ENCODE assay signal across 22 mouse cellular contexts in genomic region chr13:101924637-101925036, GRCm38 (mm10).
DNase-seq lines count a peak whose midpoint lies in the region; ATAC-seq and TF ChIP-seq lines count a peak whose summit lies in the region.
"Had no signal": no experiment of that assay in that cellular context is flagged by ENCODE, and none has a peak within 500 bp of the region (broad histone marks: within the 10 kb centered on the region; RNA-seq: fewer than 3 reads in every experiment).

No protein-coding gene starts in this region.

- no peak for TF ChIP-seq EP300 in liver, postnatal 0 days (IDR thresholded peaks at IDR 0.05; ENCODE audit: low read depth)

- no peak for TF ChIP-seq CTCF in intestine, postnatal 0 days (IDR thresholded peaks at IDR 0.05; ENCODE audit: low read depth)
- TF ChIP-seq CTCF in liver, adult 2 months (IDR thresholded peaks at IDR 0.05; ENCODE audit: low read depth, low read length): no peak
- TF ChIP-seq CTCF in liver, postnatal 0 days (IDR thresholded peaks at IDR 0.05; ENCODE audit: low read depth): no peak

- DNase-seq in intestine, embryonic 14.5 days (ENCODE audit: low spot score): peak; percentile 10
- DNase-seq in liver, adult 2 months (ENCODE audit: extremely low read depth, low read depth, low spot score): peak; percentile 98
- no peak for DNase-seq in liver
- no peak for DNase-seq in liver, postnatal 0 days
- peak; percentile 81 for DNase-seq in midbrain, embryonic 11.5 days (ENCODE audit: low spot score, missing footprints)
- DNase-seq: adrenal gland, adult 2 months; adrenal gland, adult 8-10 months; adrenal gland, postnatal 10 days; adrenal gland, postnatal 14 days; adrenal gland, postnatal 25 days; adrenal gland, postnatal 36 days; B cell, adult 2 months; cerebellum, adult 11 months; cerebellum, adult 11-12 months had no signal

- no peak for TF ChIP-seq POLR2A in liver, adult 2 months (IDR thresholded peaks at IDR 0.05; ENCODE audit: extremely low read depth, insufficient read depth, low read length)

- no peak overlapping the region for H3K4me2 ChIP-seq in intestine, embryonic 14.5 days (ENCODE audit: low read length)
- H3K4me2 ChIP-seq in intestine, postnatal 0 days (replicated peaks; ENCODE audit: low read depth): no peak overlapping the region
- no peak overlapping the region for H3K4me2 ChIP-seq in liver, postnatal 0 days (ENCODE audit: low read depth, low read length)
- H3K4me2 ChIP-seq in liver, embryonic 12.5 days: no peak overlapping the region
- no peak overlapping the region for H3K4me2 ChIP-seq in midbrain, embryonic 11.5 days
- no peak overlapping the region for H3K4me2 ChIP-seq in midbrain, embryonic 13.5 days (replicated peaks)

- H3K9ac ChIP-seq in intestine, embryonic 14.5 days (ENCODE audit: low read length): no peak overlapping the region
- no peak overlapping the region for H3K9ac ChIP-seq in intestine, postnatal 0 days (ENCODE audit: low read depth, low read length)
- H3K9ac ChIP-seq in liver, adult 2 months (ENCODE audit: low read depth, low read length): peak overlapping the region; percentile 29
- no peak overlapping the region for H3K9ac ChIP-seq in liver, postnatal 0 days (replicated peaks)
- H3K9ac ChIP-seq in liver, embryonic 12.5 days: no peak overlapping the region
- H3K9ac ChIP-seq in midbrain, embryonic 11.5 days (ENCODE audit: low read length): no peak overlapping the region
- no peak overlapping the region for H3K9ac ChIP-seq in midbrain, embryonic 13.5 days (replicated peaks)

- no peaks in the 10 kb centered on the region for H3K9me3 ChIP-seq in intestine, embryonic 14.5 days (ENCODE audit: control insufficient read depth, low read length)
- H3K9me3 ChIP-seq in intestine, postnatal 0 days (ENCODE audit: control insufficient read depth): no peaks in the 10 kb centered on the region
- H3K9me3 ChIP-seq in liver, postnatal 0 days (ENCODE audit: low read length): no peaks in the 10 kb centered on the region
- no peaks in the 10 kb centered on the region for H3K9me3 ChIP-seq in liver, embryonic 12.5 days (replicated peaks)
- H3K9me3 ChIP-seq in midbrain, embryonic 11.5 days (ENCODE audit: control insufficient read depth, low read length): no peaks in the 10 kb centered on the region
- H3K9me3 ChIP-seq in midbrain, embryonic 13.5 days: no peaks in the 10 kb centered on the region
- H3K9me3 ChIP-seq: G1E had no signal

- no peaks in the 10 kb centered on the region for H3K27me3 ChIP-seq in intestine, embryonic 14.5 days (replicated peaks; ENCODE audit: control insufficient read depth, insufficient read depth, low read length)
- no peaks in the 10 kb centered on the region for H3K27me3 ChIP-seq in intestine, postnatal 0 days (replicated peaks; ENCODE audit: control insufficient read depth, insufficient read depth, low read length)
- no peaks in the 10 kb centered on the region for H3K27me3 ChIP-seq in liver, adult 2 months (ENCODE audit: control insufficient read depth, insufficient read depth, low read length)
- H3K27me3 ChIP-seq in liver, postnatal 0 days (ENCODE audit: insufficient read depth, low read length): no peaks in the 10 kb centered on the region
- H3K27me3 ChIP-seq in liver, embryonic 12.5 days (replicated peaks): no peaks in the 10 kb centered on the region
- H3K27me3 ChIP-seq in midbrain, embryonic 11.5 days (ENCODE audit: control insufficient read depth, insufficient read depth, low read length): no peaks in the 10 kb centered on the region
- no peaks in the 10 kb centered on the region for H3K27me3 ChIP-seq in midbrain, embryonic 13.5 days
- H3K27me3 ChIP-seq: CH12.LX, Patski had no signal

- 91% methylated on average over 2 of the region's 2 CpGs for WGBS in intestine, embryonic 14.5 days
- WGBS in intestine, postnatal 0 days: 94% methylated on average over 2 of the region's 2 CpGs
- WGBS in liver, adult 2 months: 37% methylated on average over 2 of the region's 2 CpGs
- 64% methylated on average over 2 of the region's 2 CpGs for WGBS in liver, postnatal 0 days (ENCODE audit: insufficient replicate concordance)
- 75% methylated on average over 2 of the region's 2 CpGs for WGBS in liver, embryonic 12.5 days (ENCODE audit: insufficient replicate concordance)
- 68% methylated on average over 2 of the region's 2 CpGs for WGBS in midbrain, embryonic 11.5 days
- WGBS in midbrain, embryonic 13.5 days: 73% methylated on average over 2 of the region's 2 CpGs

- H3K27ac ChIP-seq in intestine, embryonic 14.5 days (ENCODE audit: low read depth): no peak overlapping the region
- no peak overlapping the region for H3K27ac ChIP-seq in intestine, postnatal 0 days (ENCODE audit: low read depth, low read length)
- peak overlapping the region; percentile 87 for H3K27ac ChIP-seq in liver, adult 2 months (replicated peaks; ENCODE audit: insufficient read depth, low read depth, low read length)
- no peak overlapping the region for H3K27ac ChIP-seq in liver, postnatal 0 days (ENCODE audit: low read depth)
- no peak overlapping the region for H3K27ac ChIP-seq in liver, embryonic 12.5 days
- no peak overlapping the region for H3K27ac ChIP-seq in midbrain, embryonic 11.5 days (ENCODE audit: low read depth, low read length)
- no peak overlapping the region for H3K27ac ChIP-seq in midbrain, embryonic 13.5 days

- no peaks in the 10 kb centered on the region for H3K4me1 ChIP-seq in intestine, embryonic 14.5 days (replicated peaks; ENCODE audit: control insufficient read depth, insufficient read depth, low read length)
- H3K4me1 ChIP-seq in intestine, postnatal 0 days (replicated peaks; ENCODE audit: control insufficient read depth, insufficient read depth, low read length): no peaks in the 10 kb centered on the region
- H3K4me1 ChIP-seq in liver, adult 2 months (ENCODE audit: control insufficient read depth, insufficient read depth, low read length): peaks cover 8% of the 10 kb centered on the region
- H3K4me1 ChIP-seq in liver, postnatal 0 days (ENCODE audit: insufficient read depth): peaks cover 6% of the 10 kb centered on the region; the same call in 1 of the 2 replicates
- no peaks in the 10 kb centered on the region for H3K4me1 ChIP-seq in liver, embryonic 12.5 days
- H3K4me1 ChIP-seq in midbrain, embryonic 11.5 days (ENCODE audit: control insufficient read depth, insufficient read depth, low read length): no peaks in the 10 kb centered on the region
- H3K4me1 ChIP-seq in midbrain, embryonic 13.5 days (replicated peaks): no peaks in the 10 kb centered on the region

- no peaks in the 10 kb centered on the region for H3K36me3 ChIP-seq in intestine, embryonic 14.5 days (ENCODE audit: control insufficient read depth, insufficient read depth, low read length)
- H3K36me3 ChIP-seq in intestine, postnatal 0 days (ENCODE audit: control insufficient read depth, insufficient read depth): no peaks in the 10 kb centered on the region
- no peaks in the 10 kb centered on the region for H3K36me3 ChIP-seq in liver, adult 2 months (ENCODE audit: control insufficient read depth, insufficient read depth, low read length)
- H3K36me3 ChIP-seq in liver, postnatal 0 days (replicated peaks; ENCODE audit: insufficient read depth, low read length): no peaks in the 10 kb centered on the region
- no peaks in the 10 kb centered on the region for H3K36me3 ChIP-seq in liver, embryonic 12.5 days
- no peaks in the 10 kb centered on the region for H3K36me3 ChIP-seq in midbrain, embryonic 11.5 days (ENCODE audit: control insufficient read depth, insufficient read depth, low read length)
- no peaks in the 10 kb centered on the region for H3K36me3 ChIP-seq in midbrain, embryonic 13.5 days
- H3K36me3 ChIP-seq: G1E had no signal

- no peak overlapping the region for H3K4me3 ChIP-seq in intestine, embryonic 14.5 days (ENCODE audit: low read depth, low read length)
- no peak overlapping the region for H3K4me3 ChIP-seq in intestine, postnatal 0 days (ENCODE audit: low read depth, low read length)
- no peak overlapping the region for H3K4me3 ChIP-seq in liver, adult 2 months (ENCODE audit: insufficient read depth, low read depth, low read length)
- H3K4me3 ChIP-seq in liver, postnatal 0 days (ENCODE audit: low read depth, low read length): no peak overlapping the region
- H3K4me3 ChIP-seq in liver, embryonic 12.5 days: no peak overlapping the region
- no peak overlapping the region for H3K4me3 ChIP-seq in midbrain, embryonic 11.5 days (ENCODE audit: low read depth, low read length)
- no peak overlapping the region for H3K4me3 ChIP-seq in midbrain, embryonic 13.5 days (replicated peaks)

- ATAC-seq in intestine, embryonic 14.5 days (replicated peaks; ENCODE audit: low FRiP score, low TSS enrichment, low read depth): no peak
- no peak for ATAC-seq in intestine, postnatal 0 days
- peak; percentile 40; the same call in 1 of the 2 replicates for ATAC-seq in liver, postnatal 0 days
- ATAC-seq in liver, embryonic 12.5 days: no peak
- ATAC-seq in midbrain, embryonic 11.5 days (ENCODE audit: low FRiP score): no peak
- no peak for ATAC-seq in midbrain, embryonic 13.5 days
- ATAC-seq: activated CD4-positive, CD25-positive, alpha-beta regulatory T cell, adult 4 months; CD4-positive, CD25-positive, alpha-beta regulatory T cell, adult 4 months; Patski had no signal

- no peaks in the 10 kb centered on the region for H3K79me2 ChIP-seq in liver, adult 2 months (ENCODE audit: control insufficient read depth, insufficient read depth, low read length)

Comparison
In these comparisons a context has a peak if more than half of its experiments do, and no peak if none do; other contexts are left out.
1. DNase-seq: peak in intestine, embryonic 14.5 days (single experiment), liver, adult 2 months (single experiment) and midbrain, embryonic 11.5 days (single experiment); none in liver (single experiment) and liver, postnatal 0 days (single experiment).